Mouse (Mus musculus): ENCODE data around the gene Phrf1. TPM values are rescaled to one million over a fixed set of nuclear protein-coding genes. Genes with fewer than 3 reads are reported as not detected.
A peak's percentile ranks its signal among the peaks of the same experiment; 100 is the strongest.

Gene Phrf1
- polyA plus RNA-seq, 1 experiment from 2014 or later = 85.4 TPM

GRCm38 (mm10) chr7:141222126-141222467 lies 6.5 kb upstream of the Phrf1 start:
- no peak for DNase-seq
- peaks cover 18% of the 10 kb centered on the region; the same call in 1 of the 2 replicates for H3K36me3 ChIP-seq (ENCODE audit: insufficient read depth)
- H3K4me1 ChIP-seq (ENCODE audit: insufficient read depth) = peaks cover 7% of the 10 kb centered on the region
- WGBS = 6% methylated on average over 8 of the region's 8 CpGs
- no peaks in the 10 kb centered on the region for H3K27me3 ChIP-seq (ENCODE audit: insufficient read depth, low read length)
- TF ChIP-seq CTCF (IDR thresholded peaks at IDR 0.05; ENCODE audit: low read depth) = no peak
- peak overlapping the region; percentile 92 for H3K4me2 ChIP-seq
- peak overlapping the region; percentile 60 for H3K4me3 ChIP-seq (ENCODE audit: low read depth, low read length)
- no peak for ATAC-seq (ENCODE audit: insufficient read depth)
- H3K9me3 ChIP-seq (ENCODE audit: low read depth, low read length) = no peaks in the 10 kb centered on the region
- peak overlapping the region; percentile 91 for H3K27ac ChIP-seq (ENCODE audit: low read depth)
- peak overlapping the region; percentile 9 for H3K9ac ChIP-seq

- Histone ChIP-seq H3K4me2 (peak overlapping the region; percentile 92), H3K27ac (ENCODE audit: low read depth) (peak overlapping the region; percentile 91)
Observed at GRCm38 (mm10) chr7:141222696-141223215, 5.8 kb upstream of the Phrf1 start.

GRCm38 (mm10) chr7:141226535-141226934 lies 2.0 kb upstream of the Phrf1 start:
- no peak for ATAC-seq (ENCODE audit: insufficient read depth)
- TF ChIP-seq CTCF (IDR thresholded peaks at IDR 0.05; ENCODE audit: low read depth) = no peak

More at GRCm38 (mm10) chr7:141222696-141223215, 5.8 kb upstream of the Phrf1 start:
- Histone ChIP-seq H3K4me3 (ENCODE audit: low read depth, low read length) (no peak overlapping the region), H3K9ac (0 out of 2 replicates have a peak overlapping the region, but pooled peaks have one; percentile 9), H3K36me3 (ENCODE audit: insufficient read depth) (peaks cover 11% of the 10 kb centered on the region; the same call in 1 of the 2 replicates), H3K4me1 (ENCODE audit: insufficient read depth) (peaks cover 7% of the 10 kb centered on the region), H3K9me3 (ENCODE audit: low read depth, low read length) (no peaks in the 10 kb centered on the region), H3K27me3 (ENCODE audit: insufficient read depth, low read length) (no peaks in the 10 kb centered on the region)
- ATAC-seq (ENCODE audit: insufficient read depth) = no peak
- 68% methylated on average over 4 of the region's 4 CpGs for WGBS
- peak; percentile 58 for DNase-seq
- TF ChIP-seq CTCF (IDR thresholded peaks at IDR 0.05; ENCODE audit: low read depth) = no peak

GRCm38 (mm10) chr7:141227796-141228195 lies 788 bp upstream of the Phrf1 start:
- no peak for TF ChIP-seq CTCF (IDR thresholded peaks at IDR 0.05; ENCODE audit: low read depth)
- DNase-seq (no peak), ATAC-seq (ENCODE audit: insufficient read depth) (no peak)
- H3K9me3 ChIP-seq (ENCODE audit: low read depth, low read length) = no peaks in the 10 kb centered on the region
- H3K36me3 ChIP-seq (ENCODE audit: insufficient read depth) = peaks cover 25% of the 10 kb centered on the region
- peaks cover 10% of the 10 kb centered on the region for H3K4me1 ChIP-seq (ENCODE audit: insufficient read depth)
- H3K9ac ChIP-seq = peak overlapping the region; percentile 97; the same call in 1 of the 2 replicates
- peak overlapping the region; percentile 100 for H3K4me3 ChIP-seq (ENCODE audit: low read depth, low read length)
- H3K27ac ChIP-seq (ENCODE audit: low read depth) = no peak overlapping the region
- H3K27me3 ChIP-seq (ENCODE audit: insufficient read depth, low read length) = no peaks in the 10 kb centered on the region
- WGBS = 73% methylated on average over 4 of the region's 4 CpGs
- H3K4me2 ChIP-seq = peak overlapping the region; percentile 98

More at GRCm38 (mm10) chr7:141226535-141226934, 2.0 kb upstream of the Phrf1 start:
- DNase-seq = no peak
- H3K4me1 ChIP-seq (ENCODE audit: insufficient read depth) = peaks cover 17% of the 10 kb centered on the region
- no peak overlapping the region for H3K9ac ChIP-seq
- 81% methylated on average over 6 of the region's 6 CpGs for WGBS
- peaks cover 12% of the 10 kb centered on the region for H3K36me3 ChIP-seq (ENCODE audit: insufficient read depth)
- no peak overlapping the region for H3K4me3 ChIP-seq (ENCODE audit: low read depth, low read length)
- H3K27ac ChIP-seq (ENCODE audit: low read depth) = no peak overlapping the region
- H3K27me3 ChIP-seq (ENCODE audit: insufficient read depth, low read length) = no peaks in the 10 kb centered on the region
- H3K9me3 ChIP-seq (ENCODE audit: low read depth, low read length) = no peaks in the 10 kb centered on the region
- no peak overlapping the region for H3K4me2 ChIP-seq

GRCm38 (mm10) chr7:141229702-141230101 lies 1.1 kb downstream of the Phrf1 start:
- no peak for TF ChIP-seq CTCF (IDR thresholded peaks at IDR 0.05; ENCODE audit: low read depth)
- Histone ChIP-seq H3K9me3 (ENCODE audit: low read depth, low read length) (no peaks in the 10 kb centered on the region), H3K27me3 (ENCODE audit: insufficient read depth, low read length) (no peaks in the 10 kb centered on the region), H3K4me1 (ENCODE audit: insufficient read depth) (peaks cover 10% of the 10 kb centered on the region), H3K36me3 (ENCODE audit: insufficient read depth) (peaks cover 44% of the 10 kb centered on the region), H3K9ac (peak overlapping the region; percentile 97), H3K4me3 (ENCODE audit: low read depth, low read length) (peak overlapping the region; percentile 100), H3K27ac (ENCODE audit: low read depth) (no peak overlapping the region), H3K4me2 (peak overlapping the region; percentile 98)
- ATAC-seq (ENCODE audit: insufficient read depth) = no peak
- no peak for DNase-seq
- WGBS = 45% methylated on average over 6 of the region's 6 CpGs

- H3K9me3 ChIP-seq (ENCODE audit: low read depth, low read length) = no peaks in the 10 kb centered on the region
- peaks cover 10% of the 10 kb centered on the region for H3K4me1 ChIP-seq (ENCODE audit: insufficient read depth)
- peak overlapping the region; percentile 98 for H3K4me2 ChIP-seq
- H3K27ac ChIP-seq (ENCODE audit: low read depth) = no peak overlapping the region
- no peak overlapping the region for H3K4me3 ChIP-seq (ENCODE audit: low read depth, low read length)
- H3K36me3 ChIP-seq (ENCODE audit: insufficient read depth) = peaks cover 52% of the 10 kb centered on the region
- H3K27me3 ChIP-seq (ENCODE audit: insufficient read depth, low read length) = no peaks in the 10 kb centered on the region
- no peak for DNase-seq
- no peak for TF ChIP-seq CTCF (IDR thresholded peaks at IDR 0.05; ENCODE audit: low read depth)
- H3K9ac ChIP-seq = peak overlapping the region; percentile 13; the same call in 1 of the 2 replicates
- 93% methylated on average over 4 of the region's 4 CpGs for WGBS
- no peak for ATAC-seq (ENCODE audit: insufficient read depth)
Observed at GRCm38 (mm10) chr7:141230570-141230969, 2.0 kb downstream of the Phrf1 start.

- no peak overlapping the region for H3K4me3 ChIP-seq (ENCODE audit: low read depth, low read length)
- no peaks in the 10 kb centered on the region for H3K27me3 ChIP-seq (ENCODE audit: insufficient read depth, low read length)
- ATAC-seq (ENCODE audit: insufficient read depth) = no peak
- H3K36me3 ChIP-seq (ENCODE audit: insufficient read depth) = peaks cover 56% of the 10 kb centered on the region
- H3K27ac ChIP-seq (ENCODE audit: low read depth) = no peak overlapping the region
- DNase-seq = no peak
- no peaks in the 10 kb centered on the region for H3K9me3 ChIP-seq (ENCODE audit: low read depth, low read length)
- TF ChIP-seq CTCF (IDR thresholded peaks at IDR 0.05; ENCODE audit: low read depth) = no peak
- no peak overlapping the region for H3K9ac ChIP-seq
- H3K4me2 ChIP-seq = no peak overlapping the region
- peaks cover 10% of the 10 kb centered on the region for H3K4me1 ChIP-seq (ENCODE audit: insufficient read depth)
- WGBS = 79% methylated on average over 3 of the region's 3 CpGs
Observed at GRCm38 (mm10) chr7:141231111-141231510, 2.5 kb downstream of the Phrf1 start.

Data from lung, embryonic 14.5 days (tissue).